Mouse (Mus musculus) T-helper 2 cell (primary cell): Measurements from ENCODE around the gene Bcor.

ENCODE experiments used
- in situ Hi-C: fragments of 300-600 bp; cut with MboI, MseI; formaldehyde crosslinking; loops from one replicate; pipeline ENCODE4 v1.15.1; 2025; ENCODE audit warnings: high pct_unique_total_duplicates

The Bcor gene

DNA sequence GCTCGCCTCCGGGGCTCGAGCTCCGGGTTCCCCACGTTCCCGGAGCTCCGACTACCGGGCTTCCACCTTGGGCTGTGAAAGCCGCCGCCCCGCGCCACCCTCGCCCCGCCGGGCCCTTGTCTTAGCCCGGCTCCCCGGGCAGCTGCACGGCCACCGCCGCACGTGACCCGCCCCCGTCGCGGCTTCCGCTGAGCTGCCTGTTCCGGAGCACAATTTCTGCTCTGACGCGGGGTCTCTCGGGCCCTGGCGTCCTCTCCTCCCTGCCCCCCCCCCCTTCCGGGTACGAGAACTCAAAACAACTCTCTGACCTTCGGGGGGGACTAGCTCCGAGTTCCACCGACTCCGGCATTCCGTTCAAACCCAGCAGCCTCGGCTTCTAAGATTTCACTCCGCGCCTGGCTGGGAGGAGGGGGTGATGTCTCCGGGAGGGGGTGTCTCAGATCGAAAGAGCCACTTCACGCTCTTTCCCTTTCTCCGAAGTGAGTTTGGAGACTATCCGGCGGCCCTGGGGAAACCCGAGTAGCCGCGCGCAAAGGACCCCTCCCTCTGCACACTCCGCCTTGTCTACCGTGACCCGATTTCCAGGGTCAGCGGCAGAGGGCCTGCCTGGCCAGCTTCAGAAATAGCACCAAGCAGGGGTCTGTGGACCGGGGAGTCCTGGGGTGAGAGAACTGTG lies at the start of gene Bcor:
Gene Bcor (minus strand): TSS at position 375 of the 676 bp plus-strand sequence.
- in situ Hi-C loops, result no loop called here

DNA sequence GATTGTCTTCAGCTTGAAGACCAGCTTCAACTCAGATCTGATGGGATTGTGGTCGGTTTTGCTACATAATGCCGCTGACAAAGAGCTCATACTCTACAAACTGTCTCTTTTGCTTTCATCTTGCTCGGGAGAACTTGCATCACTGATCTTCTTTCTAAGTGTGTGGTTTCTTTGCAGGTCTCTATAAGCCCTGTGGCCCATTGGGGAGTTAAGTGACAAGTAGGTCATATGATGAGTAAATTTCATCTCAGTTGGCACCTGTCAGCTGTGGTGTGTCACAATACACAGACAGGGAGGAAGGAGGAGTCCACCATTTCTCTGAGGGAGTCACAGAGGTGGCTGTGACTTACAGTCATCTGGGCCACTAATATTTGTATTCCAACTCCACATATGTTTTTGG lies 42.8 kb upstream of the Bcor start:
- in situ Hi-C loops, result loop anchor here (5.0 kb wide), 1 partner anchor 54 kb away; no protein-coding TSS in a partner anchor

DNA sequence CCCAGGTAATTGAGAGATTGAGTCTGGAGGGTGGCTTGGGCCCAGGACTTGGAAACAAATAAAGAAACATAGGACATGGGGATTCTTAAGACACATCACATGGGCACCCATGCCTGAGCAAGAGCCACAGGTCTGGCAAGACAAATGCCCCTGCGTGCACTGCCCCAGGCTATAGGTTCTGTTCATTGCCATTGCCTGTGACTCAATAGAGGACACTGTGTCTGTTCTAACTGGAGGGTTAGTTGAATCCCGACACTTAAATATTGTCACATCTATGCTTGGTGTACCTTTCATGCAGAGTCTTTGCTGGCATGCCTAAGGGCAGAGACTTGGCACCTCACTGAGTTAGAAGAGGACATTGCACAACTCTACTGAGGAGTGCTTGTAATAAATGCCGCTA lies 41.0 kb upstream of the Bcor start:
- in situ Hi-C loops, result loop anchor here (5.0 kb wide), 1 partner anchor 56 kb away; no protein-coding TSS in a partner anchor

DNA sequence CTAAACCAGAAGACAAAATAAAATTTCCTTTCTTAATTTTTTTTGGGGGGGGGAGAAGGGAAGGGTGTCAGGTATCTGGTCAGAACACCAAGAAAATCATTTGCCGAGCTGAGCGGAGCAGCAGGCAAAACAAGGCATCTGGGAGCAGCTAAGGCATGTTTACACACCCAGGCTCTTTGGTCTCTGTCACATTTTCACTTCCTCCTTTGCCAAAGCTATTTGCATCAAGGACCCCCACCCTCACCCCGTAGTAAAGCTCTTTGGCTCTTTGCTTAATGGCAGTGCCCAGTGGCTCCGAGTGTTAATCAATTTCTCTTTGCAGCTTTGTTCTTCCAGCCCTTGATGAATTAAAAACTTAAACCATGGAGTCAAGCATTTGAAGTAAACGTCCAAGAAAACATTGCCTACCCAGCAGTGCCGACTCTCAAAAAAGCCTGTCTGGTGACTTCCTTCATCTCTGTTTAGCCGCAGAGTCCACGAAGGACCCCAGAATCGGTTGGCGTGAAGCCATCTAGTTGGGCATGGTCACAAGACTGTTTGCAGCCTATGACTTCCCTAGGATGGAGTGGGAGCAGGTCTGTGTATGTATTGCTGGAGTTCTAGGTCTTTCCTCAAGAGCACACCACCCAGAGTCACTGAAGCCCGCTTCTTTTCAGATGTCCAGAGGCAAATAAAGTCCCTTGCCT lies 35.2 kb upstream of the Bcor start:
- in situ Hi-C loops, result no loop called here

DNA sequence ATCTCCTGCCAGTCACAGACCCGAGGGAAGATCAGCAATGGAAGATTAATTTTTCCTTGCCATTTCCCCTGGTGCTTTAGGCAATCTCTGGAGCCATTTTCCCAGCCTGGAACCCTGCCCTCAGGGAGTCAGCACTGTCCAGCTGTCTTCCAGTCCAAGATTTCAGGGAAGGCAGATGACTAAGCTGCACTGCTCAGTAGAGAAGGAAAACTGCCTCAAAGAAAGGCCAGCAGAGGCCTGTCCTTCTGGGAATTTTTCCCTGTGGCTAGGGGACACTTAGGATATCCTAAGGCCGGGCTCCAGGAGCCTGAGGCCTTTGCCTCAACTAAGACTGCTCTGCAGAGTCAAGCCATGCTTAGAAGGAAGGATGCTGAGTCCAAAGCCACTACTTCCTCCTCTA lies 32.2 kb upstream of the Bcor start:
- in situ Hi-C loops, result no loop called here

DNA sequence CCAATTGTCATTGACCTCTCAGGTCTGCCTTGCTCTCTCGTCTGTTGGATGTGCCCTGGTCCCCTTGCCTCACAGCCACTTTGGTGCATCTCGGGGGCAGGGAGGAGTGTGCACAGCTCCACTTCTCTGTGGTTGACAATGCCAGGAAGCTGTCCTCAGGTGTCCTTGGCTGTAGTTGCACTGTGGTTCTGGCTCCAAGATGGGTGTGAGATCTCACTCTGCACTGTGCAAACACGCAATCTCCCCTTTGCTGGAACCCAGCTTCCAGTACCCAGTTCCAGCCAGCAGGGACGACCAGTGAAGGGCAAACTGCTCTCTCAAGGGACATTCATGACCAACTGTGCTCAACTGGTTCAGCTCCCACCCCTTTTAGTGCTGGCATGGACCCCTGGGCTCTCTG lies 29.4 kb upstream of the Bcor start:
- in situ Hi-C loops, result no loop called here

DNA sequence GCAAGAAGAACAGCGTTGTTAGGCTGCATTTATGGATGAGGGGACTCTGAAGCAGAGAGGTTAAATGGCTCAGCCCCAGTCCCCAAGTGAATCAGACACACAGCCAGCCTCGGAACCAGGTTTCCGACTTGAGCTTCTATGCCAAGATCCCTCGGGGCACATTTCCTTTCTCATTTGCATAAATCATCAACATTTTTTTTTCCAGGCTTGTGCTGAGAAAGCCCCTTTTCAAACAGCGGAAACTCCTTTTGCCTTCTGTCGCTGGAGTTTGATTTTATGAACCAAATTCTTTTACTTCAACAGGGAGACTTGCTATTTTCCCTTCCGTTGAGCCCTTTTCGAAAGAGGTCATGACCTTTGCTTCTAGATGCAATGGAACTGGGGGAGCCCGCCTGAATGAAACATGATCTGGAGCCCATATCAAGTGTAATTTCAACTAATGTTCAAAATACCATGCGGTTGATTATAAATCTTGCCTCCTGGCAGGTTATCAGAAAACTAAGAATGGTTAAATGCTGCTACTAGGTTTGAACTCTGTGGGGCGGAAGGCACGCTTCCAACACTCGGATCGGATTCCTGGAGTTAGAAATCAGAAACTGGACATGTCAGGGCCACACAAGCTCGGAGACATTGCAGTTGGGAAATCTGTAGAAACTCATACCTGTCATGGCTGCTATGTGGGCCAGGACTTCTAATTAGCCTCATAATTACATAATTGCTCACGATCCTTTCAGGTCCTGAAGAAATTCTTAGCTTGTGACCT lies 15.2 kb upstream of the Bcor start:
- in situ Hi-C loops, result no loop called here

DNA sequence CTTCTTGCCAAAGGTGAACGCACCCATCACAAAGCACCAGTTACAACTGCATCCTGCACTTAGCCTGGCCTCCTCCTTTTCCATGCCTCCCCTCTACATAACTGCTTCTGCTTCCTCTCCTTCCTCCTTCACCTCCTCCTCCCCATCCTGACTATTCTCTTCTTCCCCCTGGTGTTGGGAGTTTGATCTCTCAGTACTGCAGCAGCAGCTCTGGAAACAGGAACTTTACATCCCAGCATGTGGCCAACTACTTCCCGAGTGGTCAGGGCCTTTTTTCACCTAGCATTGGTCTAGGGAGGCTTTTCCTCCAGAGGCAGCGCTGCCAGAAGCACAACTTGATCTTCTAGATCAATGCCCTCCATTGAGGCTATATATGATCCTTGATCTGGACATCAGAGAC lies 10.0 kb upstream of the Bcor start:
- in situ Hi-C loops, result loop anchor here (5.0 kb wide), 1 partner anchor 72 kb away; no protein-coding TSS in a partner anchor

DNA sequence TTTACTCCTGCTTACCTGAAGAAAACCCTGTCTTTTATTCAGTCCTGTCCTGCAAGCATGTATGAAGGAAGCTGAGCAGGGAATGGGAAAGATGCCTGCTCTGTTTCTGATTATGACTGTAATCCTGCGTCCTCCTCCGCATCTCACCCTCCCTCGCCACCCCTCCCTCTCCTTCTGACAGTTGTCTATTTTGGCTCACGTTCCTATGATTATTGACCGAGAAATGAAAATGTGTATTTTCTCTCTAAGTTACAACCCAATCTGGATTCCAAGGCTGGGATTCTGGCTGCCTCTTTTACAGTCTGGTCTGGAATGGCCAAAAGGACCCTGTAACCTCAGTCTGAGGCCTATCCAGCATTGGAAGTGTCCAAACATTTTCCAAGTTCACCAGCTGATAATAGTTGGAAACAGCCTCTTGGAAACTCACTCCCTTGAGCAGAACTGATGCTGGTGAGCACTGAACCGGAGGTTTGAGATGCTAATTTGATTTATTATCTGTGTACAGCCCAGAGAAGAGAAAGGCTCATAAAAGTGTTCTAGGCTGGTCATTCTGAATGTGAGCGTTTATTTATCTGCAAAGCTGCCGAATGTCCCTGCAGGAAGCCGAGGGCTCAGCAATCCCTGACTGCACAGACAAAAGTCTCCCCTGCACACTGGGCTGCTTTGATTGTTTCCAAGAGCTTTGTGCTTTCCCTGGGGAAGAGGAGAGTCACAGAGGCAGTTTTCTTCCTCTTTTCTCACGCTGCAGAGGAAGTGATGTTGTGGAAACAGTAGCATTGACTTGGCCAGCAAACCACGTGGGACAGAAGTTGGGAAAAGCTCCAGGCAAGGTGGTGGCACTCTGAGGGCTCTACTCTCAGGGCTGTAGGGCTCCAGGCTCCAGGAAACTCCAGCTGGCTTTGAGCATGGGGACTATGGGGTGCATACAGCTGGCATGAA lies 4.7 kb upstream of the Bcor start:
- in situ Hi-C loops, result no loop called here

DNA sequence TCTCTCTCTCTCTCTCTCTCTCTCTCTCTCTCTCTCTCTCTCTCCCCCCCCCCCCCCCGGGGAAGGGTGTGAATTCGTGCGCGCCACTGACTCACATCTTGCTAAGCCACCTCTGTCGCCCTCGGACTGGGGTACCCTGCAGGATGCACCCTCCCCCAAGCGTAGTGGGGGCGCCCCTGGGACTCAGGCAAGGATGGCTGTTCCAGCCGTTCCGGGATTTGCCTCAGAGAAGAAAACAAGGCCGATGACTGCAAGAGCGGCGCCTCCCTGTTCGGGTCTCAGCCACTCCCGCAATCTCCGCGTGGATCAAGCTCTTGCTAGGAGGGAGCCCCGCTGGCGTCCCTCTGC lies 647 bp downstream of the Bcor start:
- in situ Hi-C loops, result no loop called here

DNA sequence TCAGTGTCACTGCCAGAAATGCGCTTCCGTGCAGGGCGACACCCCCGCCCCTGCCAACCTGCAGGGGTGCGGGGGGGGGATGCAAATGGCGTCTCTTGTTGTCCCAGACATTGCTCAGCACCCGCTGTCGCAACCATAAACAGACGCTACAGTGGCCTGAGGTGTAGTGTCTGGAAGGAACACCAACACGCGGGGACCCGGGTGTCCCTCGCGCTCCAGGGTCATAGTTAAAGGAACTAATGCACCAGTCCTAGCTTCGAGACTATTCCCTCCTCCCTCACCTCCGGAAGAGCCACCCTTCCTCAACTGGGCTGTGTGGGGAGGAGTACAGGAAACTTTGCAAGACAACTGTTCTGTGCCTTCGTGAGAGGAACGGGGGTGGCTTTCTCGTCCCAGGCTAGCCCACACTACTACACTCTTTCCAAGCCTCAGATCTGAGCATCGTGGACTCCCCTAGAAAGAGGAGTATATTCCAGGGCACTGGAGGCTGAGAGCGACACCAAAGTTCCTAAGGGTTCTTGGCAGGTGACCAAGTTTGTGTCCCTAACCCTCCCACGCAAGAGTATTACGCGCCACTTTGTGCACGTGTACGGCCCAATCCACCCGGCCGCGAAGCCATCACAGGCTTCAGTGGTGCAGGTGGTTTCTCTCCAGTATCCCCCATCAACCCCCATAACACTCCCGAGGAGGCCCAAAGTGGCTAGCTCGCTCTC lies 1.2 kb downstream of the Bcor start:
- in situ Hi-C loops, result no loop called here

DNA sequence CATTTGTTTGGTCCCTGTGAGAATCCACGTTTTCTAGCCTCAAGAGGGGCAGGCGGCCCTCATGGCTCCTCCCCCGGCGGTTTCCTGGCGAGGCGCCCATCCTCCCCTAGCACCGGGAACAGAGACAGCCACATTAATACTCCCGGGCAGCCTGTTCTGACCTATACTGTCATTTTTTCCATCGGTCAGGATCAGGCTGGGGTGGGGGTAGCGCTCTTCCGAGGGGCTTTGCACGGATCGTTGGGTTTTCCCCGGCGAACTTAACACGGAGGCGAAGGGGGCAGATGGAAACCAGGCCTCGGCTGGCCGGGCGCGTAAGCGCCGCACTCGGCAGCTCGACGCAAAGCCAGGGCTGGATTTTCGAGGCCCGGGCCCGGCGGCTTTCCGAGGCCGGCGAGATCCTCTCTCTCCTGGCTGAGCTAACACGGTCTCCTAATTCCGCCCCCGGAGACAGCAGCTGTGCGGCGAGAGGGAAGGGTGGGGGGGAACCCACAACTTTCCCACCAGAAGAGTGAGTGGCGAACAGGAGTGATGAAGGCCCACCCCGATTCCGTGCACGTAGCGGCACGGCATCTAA lies 1.8 kb downstream of the Bcor start:
- in situ Hi-C loops, result no loop called here

DNA sequence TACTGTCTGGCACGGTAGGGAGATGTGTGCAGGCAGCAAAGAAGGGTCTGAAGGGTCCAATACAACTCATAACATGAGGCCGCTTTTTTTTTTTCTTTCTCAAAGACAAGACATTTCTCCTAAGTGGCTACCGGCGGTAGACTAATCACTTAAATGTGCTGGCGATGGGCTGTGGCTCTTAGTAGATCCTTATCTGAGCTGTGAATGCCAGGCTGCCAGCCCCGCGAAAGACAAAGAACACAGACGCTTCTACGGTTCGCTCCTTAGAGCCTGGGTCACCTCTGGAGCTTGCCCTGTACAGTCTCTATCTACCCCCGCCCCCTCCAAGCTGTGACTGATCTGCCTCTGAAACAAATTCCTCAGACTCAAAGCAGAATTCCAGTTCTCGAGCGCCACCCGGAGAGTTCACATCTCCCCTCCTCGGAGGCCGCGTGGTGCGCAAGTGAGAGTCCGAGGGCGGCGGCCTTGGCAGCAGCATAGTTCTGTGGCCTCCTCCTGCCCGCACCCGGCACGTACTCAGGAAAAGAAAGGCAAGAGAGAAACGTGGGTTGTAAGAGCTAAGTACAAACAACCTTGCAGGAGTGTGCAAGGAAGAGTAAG lies 2.7 kb downstream of the Bcor start:
- in situ Hi-C loops, result no loop called here

DNA sequence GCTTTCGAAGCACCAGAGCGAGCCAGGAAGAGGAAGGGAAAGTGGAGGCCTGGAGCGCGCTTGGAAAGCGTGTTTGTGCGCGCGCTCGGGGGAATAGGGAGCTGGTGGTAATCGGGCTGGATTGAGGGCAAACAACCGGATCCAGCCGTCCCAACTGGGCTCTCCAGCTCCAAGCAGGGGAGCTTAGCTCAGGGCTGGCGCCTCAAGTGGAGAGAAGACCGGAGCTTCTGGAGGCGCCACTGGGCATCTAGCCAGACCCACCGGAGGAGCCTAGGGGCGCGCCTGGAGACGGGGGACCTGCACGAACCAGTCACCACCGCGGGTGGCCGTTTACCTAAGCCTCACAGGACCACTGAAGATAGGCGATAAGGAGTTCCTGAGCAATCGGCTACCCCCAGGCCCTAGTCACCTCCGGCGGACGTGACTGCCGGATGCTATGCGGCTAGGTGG lies 4.3 kb downstream of the Bcor start:
- in situ Hi-C loops, result no loop called here

DNA sequence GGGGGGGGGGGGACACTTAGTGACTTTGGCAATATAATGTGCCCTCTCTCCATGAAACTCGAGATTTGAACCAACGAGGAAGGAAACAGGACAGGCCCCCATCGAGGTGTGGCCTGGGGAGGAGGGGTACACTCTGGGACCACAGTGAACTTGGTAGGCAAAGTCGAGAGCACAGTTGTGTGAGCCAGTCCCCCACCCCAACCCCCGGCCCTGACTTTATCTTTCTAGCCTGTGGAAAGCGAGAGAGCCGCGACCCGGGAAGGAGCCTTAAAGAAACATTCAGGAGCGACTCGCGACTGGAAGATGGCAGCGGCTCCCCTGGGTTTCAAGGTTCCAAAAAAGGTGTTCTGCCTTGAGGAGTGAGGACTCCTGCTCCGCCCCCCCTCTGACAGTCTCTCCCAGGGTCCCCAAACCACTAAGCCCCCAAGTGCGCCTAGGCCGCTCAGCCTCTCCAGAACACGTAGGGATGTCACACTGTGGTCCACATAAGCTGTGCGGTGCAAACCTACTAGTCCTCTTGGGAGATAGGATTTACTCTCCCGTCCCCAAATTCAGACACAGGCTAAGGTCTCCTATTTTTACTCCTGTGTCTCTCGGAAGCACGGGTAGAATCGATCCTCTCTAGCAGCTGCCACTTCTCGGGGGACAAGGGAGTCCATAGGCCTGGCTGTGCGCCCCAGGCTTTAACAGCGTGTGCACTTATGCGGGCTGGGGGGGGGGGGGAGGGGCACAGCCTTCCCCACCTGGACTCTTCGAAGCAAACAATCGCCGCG lies 4.9 kb downstream of the Bcor start:
- in situ Hi-C loops, result no loop called here

DNA sequence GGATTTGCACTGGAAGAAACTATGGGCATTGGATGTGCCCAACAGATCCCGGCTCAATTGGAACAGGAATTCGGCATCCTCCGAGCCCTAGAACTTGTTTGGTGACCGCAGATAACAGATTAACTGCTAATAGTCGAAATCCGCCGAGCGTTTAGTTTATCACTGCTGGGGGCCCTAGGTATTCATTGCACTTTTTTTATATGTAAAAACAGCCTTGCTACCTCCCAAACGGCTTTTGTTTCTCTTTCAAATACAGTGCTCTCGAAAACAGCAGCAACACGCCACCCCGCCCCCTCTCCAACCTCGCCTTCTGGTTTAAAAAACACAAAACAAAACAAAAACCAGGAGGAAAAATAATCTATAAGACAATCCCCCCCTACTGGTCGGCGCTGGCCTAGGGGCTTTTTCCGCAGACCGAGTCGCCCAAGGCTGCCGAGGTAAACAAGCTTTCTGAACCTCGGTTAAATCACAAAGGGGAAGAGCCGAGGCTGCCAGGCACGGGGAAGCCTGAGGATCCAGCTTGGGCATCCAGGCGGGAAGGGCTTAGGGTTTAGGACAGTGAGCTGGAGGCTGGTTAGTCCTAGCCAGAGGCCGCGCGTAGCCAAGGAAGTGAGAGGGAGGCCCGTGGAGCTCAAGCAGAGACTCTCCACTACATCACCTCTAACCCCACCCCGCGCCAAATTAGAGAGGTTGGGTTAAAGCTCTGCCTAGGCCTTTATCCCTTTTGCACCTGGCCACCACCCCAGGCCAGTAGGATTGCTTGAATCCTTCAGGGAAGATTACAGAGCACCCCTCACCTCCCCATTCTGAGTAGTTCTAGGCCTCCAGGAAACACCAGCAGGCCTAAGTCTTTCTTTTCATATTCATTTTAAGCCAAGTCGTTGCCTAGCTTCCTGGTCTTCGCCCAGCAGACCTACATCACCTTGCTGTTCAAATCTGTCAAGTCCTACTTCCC lies 6.7 kb downstream of the Bcor start:
- in situ Hi-C loops, result no loop called here

DNA sequence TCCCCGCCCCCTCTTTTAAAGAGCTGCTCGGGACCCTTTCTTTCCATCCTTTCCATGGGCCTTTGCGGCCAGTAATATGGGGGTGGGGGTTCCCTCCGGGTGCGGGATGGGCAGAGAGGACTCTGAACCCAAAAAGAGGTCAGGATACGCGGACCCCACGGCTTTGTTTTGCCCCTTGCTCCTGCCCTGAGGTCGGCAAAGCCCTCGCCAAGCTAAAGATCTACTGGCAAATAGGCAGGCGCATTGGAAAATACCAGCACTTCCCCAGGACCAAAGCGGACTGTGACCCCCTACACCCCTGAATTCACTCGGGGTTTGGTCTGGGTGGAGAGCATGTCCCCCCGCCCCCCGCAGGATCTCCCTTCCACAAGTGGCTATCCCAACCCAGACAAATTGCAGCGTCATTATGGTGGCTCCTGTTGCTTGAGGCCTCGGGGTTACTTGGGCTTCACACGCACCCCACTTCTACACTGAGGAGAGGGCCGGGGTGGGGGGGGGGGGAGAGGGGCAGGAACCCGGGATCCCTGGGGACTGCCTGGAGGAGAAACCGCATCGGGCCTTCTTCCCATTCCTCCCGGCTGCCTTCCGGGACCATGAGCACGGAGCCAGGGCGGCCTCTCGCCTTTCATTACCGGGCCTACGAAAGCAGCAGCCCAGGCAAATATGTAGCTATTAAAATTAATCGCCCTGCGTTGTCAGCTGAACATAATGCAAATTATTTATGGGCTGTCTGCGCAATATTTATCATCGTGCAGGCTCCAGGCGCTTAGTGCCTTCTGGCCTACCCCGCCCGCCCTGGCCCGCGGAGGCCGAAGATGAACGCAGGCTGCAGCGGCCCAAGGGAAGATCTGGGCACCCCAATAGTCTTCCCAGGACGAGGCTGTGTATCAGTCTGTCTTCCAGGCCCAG lies 7.9 kb downstream of the Bcor start:
- in situ Hi-C loops, result no loop called here
